22 mouse cellular contexts compared by ENCODE assay signal in the genomic region with DNA sequence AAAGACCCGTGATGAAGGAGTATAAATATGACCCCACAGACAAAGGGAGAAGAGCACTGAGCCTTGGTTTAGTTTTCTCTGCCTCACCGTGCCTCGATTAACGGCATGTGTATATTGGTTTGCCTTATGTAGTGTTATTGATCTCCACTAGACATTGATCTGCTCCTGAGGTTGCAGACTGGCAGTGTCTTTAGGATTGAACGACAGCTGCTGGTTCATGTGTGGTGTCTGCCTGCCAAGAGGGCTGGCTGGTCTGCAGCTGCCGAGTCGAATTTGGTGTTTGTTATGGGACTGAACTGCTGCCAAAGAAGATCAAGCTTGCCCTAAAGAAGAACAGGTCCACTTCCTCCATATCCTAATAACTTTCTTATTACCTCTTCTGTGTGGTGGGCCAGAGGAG.
"Had no signal": no experiment of that assay in that cellular context is flagged by ENCODE, and none has a peak within 500 bp of the region (broad histone marks: within the 10 kb centered on the region; RNA-seq: fewer than 3 reads in every experiment).

No protein-coding gene starts in this region.

- H3K4me2 ChIP-seq: heart, embryonic 12.5 days; hindbrain, embryonic 13.5 days; hindbrain, embryonic 15.5 days; kidney, embryonic 15.5 days; limb, embryonic 13.5 days; limb, embryonic 15.5 days; liver, embryonic 12.5 days had no signal

- H3K9ac ChIP-seq: heart, embryonic 12.5 days; hindbrain, embryonic 13.5 days; hindbrain, embryonic 15.5 days; kidney, embryonic 15.5 days; limb, embryonic 13.5 days; limb, embryonic 15.5 days; liver, embryonic 12.5 days; liver, embryonic 14.5 days had no signal

- H3K27ac ChIP-seq: heart, embryonic 10.5 days; hindbrain, embryonic 13.5 days; hindbrain, embryonic 15.5 days; hindbrain, postnatal 0 days; kidney, embryonic 15.5 days; kidney, postnatal 0 days; limb, embryonic 13.5 days; limb, embryonic 15.5 days; liver, embryonic 12.5 days; liver, embryonic 14.5 days had no signal

- ATAC-seq: hindbrain, postnatal 0 days; intestine, embryonic 16.5 days; liver, embryonic 12.5 days had no signal

- DNase-seq: gastrocnemius, postnatal 14 days; gastrocnemius, postnatal 36 days; heart, adult 18-20 months; heart, postnatal 10 days; heart, postnatal 36 days; kidney, adult 11 months; kidney, adult 2 months; kidney, adult 9 months; kidney, postnatal 14 days; kidney, postnatal 36 days had no signal

- H3K27me3 ChIP-seq: heart, embryonic 12.5 days; hindbrain, embryonic 13.5 days; hindbrain, embryonic 15.5 days; kidney, embryonic 15.5 days; limb, embryonic 13.5 days; limb, embryonic 15.5 days had no signal

- H3K4me1 ChIP-seq: heart, embryonic 10.5 days; heart, embryonic 12.5 days; hindbrain, embryonic 13.5 days; hindbrain, embryonic 15.5 days had no signal

- H3K4me3 ChIP-seq: heart, embryonic 10.5 days; heart, embryonic 12.5 days; hindbrain, embryonic 13.5 days; hindbrain, embryonic 15.5 days; kidney, embryonic 15.5 days; limb, embryonic 13.5 days; limb, embryonic 15.5 days; liver, embryonic 12.5 days had no signal

- H3K9me3 ChIP-seq: heart, embryonic 10.5 days; heart, embryonic 12.5 days; hindbrain, embryonic 13.5 days; hindbrain, embryonic 15.5 days; kidney, embryonic 15.5 days; limb, embryonic 13.5 days; limb, embryonic 15.5 days; liver, embryonic 12.5 days had no signal

- H3K36me3 ChIP-seq: heart, embryonic 10.5 days; heart, embryonic 12.5 days; hindbrain, embryonic 13.5 days; hindbrain, embryonic 15.5 days; kidney, embryonic 15.5 days; limb, embryonic 13.5 days; limb, embryonic 15.5 days; liver, embryonic 12.5 days had no signal
